Mouse (Mus musculus) left cerebral cortex, adult 9 months (tissue): ENCODE measurements at regions not wholly inside any gene's neighbourhood (a gene's known extent, or its start where the extent isn't known, plus 50 kb on each side); places are given as distances from the start of the nearest gene placed in this dataset.
A peak's percentile ranks its signal among the peaks of the same experiment; 100 is the strongest.

ENCODE experiments used
- DNase-seq, 2 experiments: peaks; one replicate each; pipeline ENCODE4 v3.0.0; 2022; ENCODE audit warnings: low spot score in 2 of 2

GRCm38 (mm10) chr10:66796296-66796695, 299.6 kb upstream of the Jmjd1c start:
- DNase-seq = no peak

- no peak for DNase-seq
Measured at GRCm38 (mm10) chr10:66802691-66803090, 293.2 kb upstream of the Jmjd1c start.

- peak in 1 of 2 experiments; percentile 76 for DNase-seq
Measured at GRCm38 (mm10) chr10:66807261-66807968, 288.5 kb upstream of the Jmjd1c start.

GRCm38 (mm10) chr10:66812515-66813260, 283.2 kb upstream of the Jmjd1c start:
- no peak for DNase-seq

- no peak for DNase-seq
Measured at GRCm38 (mm10) chr10:66813850-66814564, 281.9 kb upstream of the Jmjd1c start.

- DNase-seq = peak; percentile 69 to 90
Measured at GRCm38 (mm10) chr10:66814565-66815201, 281.2 kb upstream of the Jmjd1c start.

GRCm38 (mm10) chr10:66815951-66816350, 280.0 kb upstream of the Jmjd1c start:
- DNase-seq = no peak

GRCm38 (mm10) chr10:66816776-66817175, 279.1 kb upstream of the Jmjd1c start:
- no peak for DNase-seq

GRCm38 (mm10) chr10:66817876-66818275, 278.0 kb upstream of the Jmjd1c start:
- no peak for DNase-seq

GRCm38 (mm10) chr10:66819517-66819916, 276.4 kb upstream of the Jmjd1c start:
- no peak for DNase-seq

- DNase-seq = no peak
Measured at GRCm38 (mm10) chr10:66825737-66826136, 270.2 kb upstream of the Jmjd1c start.

- DNase-seq = no peak
Measured at GRCm38 (mm10) chr10:66826327-66826726, 269.6 kb upstream of the Jmjd1c start.

- no peak for DNase-seq
Measured at GRCm38 (mm10) chr10:66834974-66835373, 261.0 kb upstream of the Jmjd1c start.

GRCm38 (mm10) chr10:66839058-66839457, 256.9 kb upstream of the Jmjd1c start:
- DNase-seq = no peak

- no peak for DNase-seq
Measured at GRCm38 (mm10) chr10:66843258-66843657, 252.7 kb upstream of the Jmjd1c start.

- DNase-seq = no peak
Measured at GRCm38 (mm10) chr10:66848778-66849177, 247.1 kb upstream of the Jmjd1c start.

GRCm38 (mm10) chr10:66849681-66850080, 246.2 kb upstream of the Jmjd1c start:
- no peak for DNase-seq

- no peak for DNase-seq
Measured at GRCm38 (mm10) chr10:66850972-66851478, 244.9 kb upstream of the Jmjd1c start.

GRCm38 (mm10) chr10:66851841-66852240, 244.1 kb upstream of the Jmjd1c start:
- DNase-seq = no peak

GRCm38 (mm10) chr10:66852708-66853107, 243.2 kb upstream of the Jmjd1c start:
- DNase-seq = peak in 1 of 2 experiments; percentile 25

- DNase-seq = peak in 1 of 2 experiments; percentile 90
Measured at GRCm38 (mm10) chr10:66853258-66853657, 242.7 kb upstream of the Jmjd1c start.

GRCm38 (mm10) chr10:66854895-66855294, 241.0 kb upstream of the Jmjd1c start:
- DNase-seq = no peak
